Mouse (Mus musculus): ENCODE measurements at regions not wholly inside any gene's neighbourhood (a gene's known extent, or its start where the extent isn't known, plus 50 kb on each side); places are given as distances from the start of the nearest gene placed in this dataset.

DNA sequence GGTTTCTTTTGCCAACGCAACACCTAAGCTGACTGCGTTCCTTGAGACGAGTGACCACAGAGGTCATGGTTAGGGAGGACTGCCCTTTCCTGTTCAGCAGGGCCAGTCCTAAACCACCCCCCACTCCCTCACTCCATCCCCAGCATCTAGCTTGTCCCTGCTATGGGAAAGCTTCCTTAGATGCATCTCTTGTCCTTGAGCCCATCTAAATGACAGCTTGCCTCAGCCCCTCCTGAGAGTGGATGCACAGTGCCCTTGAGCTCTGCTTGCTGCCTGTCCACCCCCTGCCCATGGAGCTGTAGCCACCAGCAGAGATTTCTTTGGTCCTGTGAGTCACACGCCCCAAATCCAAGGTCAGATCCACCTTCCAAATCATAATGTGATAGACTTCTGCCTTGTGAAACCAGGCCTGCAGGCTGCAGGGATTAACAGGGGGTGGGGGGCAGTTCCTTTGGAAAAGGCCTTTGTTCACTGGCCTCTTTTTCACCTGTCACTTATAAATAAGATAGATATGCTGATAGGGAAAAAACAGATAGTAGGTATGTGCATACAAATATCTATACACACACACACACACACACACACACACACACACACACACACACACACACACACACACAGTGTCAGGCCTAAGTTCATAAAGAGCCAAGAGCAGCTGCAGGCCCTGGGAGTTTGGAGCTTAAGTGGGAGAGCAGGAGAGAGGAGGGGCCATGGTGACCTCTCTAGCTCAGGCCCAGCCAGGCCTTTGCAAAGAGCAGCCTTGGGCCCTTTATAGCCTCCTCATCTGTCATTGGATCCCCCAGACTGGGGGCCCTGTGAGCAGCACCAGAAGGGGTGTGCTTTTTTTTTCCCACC is 56.4 kb upstream of the Adra2c start:
- H3K27ac ChIP-seq (ENCODE audit: insufficient read depth, low read depth, low read length) = no peak overlapping the region
- H3K4me1 ChIP-seq (ENCODE audit: control insufficient read depth, insufficient read depth, low read length) = peaks cover under 1% of the 10 kb centered on the region
- 95% methylated on average over 4 of the region's 4 CpGs for WGBS
- TF ChIP-seq CTCF (IDR thresholded peaks at IDR 0.05; ENCODE audit: insufficient read depth, low read depth, low read length) (no peak), POLR2A (IDR thresholded peaks at IDR 0.05; ENCODE audit: insufficient read depth, low read depth, low read length) (no peak)
- no peak overlapping the region for H3K4me3 ChIP-seq (ENCODE audit: insufficient read depth, low read depth, low read length)

GRCm38 (mm10) chr5:35216271-35216670 is 61.8 kb upstream of the Adra2c start:
- TF ChIP-seq POLR2A (IDR thresholded peaks at IDR 0.05; ENCODE audit: insufficient read depth, low read depth, low read length) = no peak
- no peak overlapping the region for H3K4me3 ChIP-seq (ENCODE audit: insufficient read depth, low read depth, low read length)
- 0 out of 2 replicates have a peak overlapping the region, but pooled peaks have one; percentile 5 for H3K27ac ChIP-seq (ENCODE audit: insufficient read depth, low read depth, low read length)
- WGBS = 42% methylated on average over 2 of the region's 2 CpGs
- peaks cover 40% of the 10 kb centered on the region for H3K4me1 ChIP-seq (ENCODE audit: control insufficient read depth, insufficient read depth, low read length)

DNA sequence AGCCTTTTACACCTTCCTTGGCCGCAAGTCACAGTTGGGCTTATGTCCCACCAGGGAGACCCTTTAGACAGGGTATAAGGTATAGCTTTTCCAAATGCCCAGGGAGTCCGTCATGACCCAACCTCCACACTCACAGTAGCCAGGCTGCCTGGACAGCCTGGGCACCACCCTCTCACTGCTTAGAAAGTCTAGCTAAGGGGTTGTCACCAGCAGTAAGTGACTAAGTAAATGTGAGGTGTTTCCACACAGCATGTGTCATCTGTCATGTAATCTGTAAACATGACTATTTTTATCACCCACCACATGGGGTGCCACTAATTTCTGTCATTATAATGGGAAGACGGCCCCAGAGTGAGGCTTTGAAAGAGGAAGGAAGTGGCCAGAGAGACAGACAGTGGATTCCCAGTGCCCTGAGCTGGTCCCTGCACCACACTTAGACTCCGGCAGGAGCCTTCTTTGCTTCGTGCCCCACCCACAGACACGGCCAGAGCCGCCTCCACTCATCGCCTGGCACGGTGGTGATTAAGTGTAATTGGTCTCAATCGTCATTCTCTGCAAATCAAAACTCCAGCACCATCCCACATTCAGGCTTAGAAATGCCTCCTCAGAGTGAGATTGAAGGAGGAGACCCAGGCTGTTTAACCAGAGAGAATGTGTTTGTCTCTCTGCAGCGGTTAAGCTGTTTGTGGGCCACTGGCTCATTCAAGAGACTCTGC is 62.5 kb upstream of the Adra2c start:
- Histone ChIP-seq H3K4me1 (ENCODE audit: control insufficient read depth, insufficient read depth, low read length) (peaks cover 40% of the 10 kb centered on the region), H3K4me3 (ENCODE audit: insufficient read depth, low read depth, low read length) (no peak overlapping the region), H3K27ac (ENCODE audit: insufficient read depth, low read depth, low read length) (peak overlapping the region; percentile 35)
- TF ChIP-seq POLR2A (IDR thresholded peaks at IDR 0.05; ENCODE audit: insufficient read depth, low read depth, low read length) = no peak
- TF ChIP-seq CTCF (IDR thresholded peaks at IDR 0.05; ENCODE audit: insufficient read depth, low read depth, low read length) = peak; percentile 25; the same call in 1 of the 2 replicates
- 26% methylated on average over 11 of the region's 11 CpGs for WGBS

DNA sequence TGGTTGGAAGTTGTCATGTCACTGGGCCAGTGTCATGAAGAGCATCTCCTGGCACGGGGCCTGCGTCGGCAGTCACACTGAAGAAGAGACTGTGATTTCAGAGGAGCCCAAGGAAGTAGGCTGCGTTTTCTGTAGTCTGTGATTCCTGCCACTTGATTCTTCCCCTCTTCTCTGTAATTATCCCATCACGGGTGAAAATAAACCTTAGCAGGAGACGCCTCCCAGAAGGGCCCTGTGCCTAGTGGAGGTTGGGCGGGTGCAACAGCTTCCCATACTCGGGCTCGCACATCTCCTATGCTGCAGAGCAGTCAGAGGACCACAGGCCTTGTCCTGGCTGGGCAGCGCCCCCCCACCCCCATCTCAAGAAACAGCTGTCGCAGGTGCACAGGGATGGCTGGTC is 63.1 kb upstream of the Adra2c start:
- Histone ChIP-seq H3K4me1 (ENCODE audit: control insufficient read depth, insufficient read depth, low read length) (peaks cover 40% of the 10 kb centered on the region), H3K4me3 (ENCODE audit: insufficient read depth, low read depth, low read length) (no peak overlapping the region), H3K27ac (ENCODE audit: insufficient read depth, low read depth, low read length) (peak overlapping the region; percentile 35)
- TF ChIP-seq POLR2A (IDR thresholded peaks at IDR 0.05; ENCODE audit: insufficient read depth, low read depth, low read length) = no peak
- no peak for TF ChIP-seq CTCF (IDR thresholded peaks at IDR 0.05; ENCODE audit: insufficient read depth, low read depth, low read length)
- 41% methylated on average over 11 of the region's 11 CpGs for WGBS

DNA sequence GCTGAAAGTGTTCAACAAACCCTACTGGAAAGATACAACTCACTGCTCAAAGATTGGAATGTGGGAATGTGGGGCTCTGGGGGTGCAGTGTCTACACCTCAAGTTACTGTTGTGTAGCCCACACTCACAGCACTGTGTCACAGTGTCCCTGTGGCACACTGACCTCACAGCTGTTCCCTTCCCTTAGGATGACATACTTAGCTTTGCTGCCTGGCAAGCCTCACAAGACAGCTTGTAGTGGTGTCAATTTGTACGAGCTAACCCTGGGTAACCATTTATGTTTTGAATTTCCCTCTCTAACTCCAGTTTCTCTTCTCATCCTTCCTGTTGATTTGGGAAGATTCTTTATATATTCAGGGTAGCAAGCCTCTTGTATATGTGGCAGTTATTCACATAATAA is 68.8 kb upstream of the Adra2c start:
- Histone ChIP-seq H3K27ac (ENCODE audit: insufficient read depth, low read depth, low read length) (no peak overlapping the region), H3K4me3 (ENCODE audit: insufficient read depth, low read depth, low read length) (no peak overlapping the region), H3K4me1 (ENCODE audit: control insufficient read depth, insufficient read depth, low read length) (peaks cover 24% of the 10 kb centered on the region)
- TF ChIP-seq CTCF (IDR thresholded peaks at IDR 0.05; ENCODE audit: insufficient read depth, low read depth, low read length) (no peak), POLR2A (IDR thresholded peaks at IDR 0.05; ENCODE audit: insufficient read depth, low read depth, low read length) (no peak)
- 74% methylated on average over 1 of the region's 1 CpGs for WGBS

GRCm38 (mm10) chr5:35204049-35204448 is 74.1 kb upstream of the Adra2c start:
- no peak overlapping the region for H3K27ac ChIP-seq (ENCODE audit: insufficient read depth, low read depth, low read length)
- no peak overlapping the region for H3K4me3 ChIP-seq (ENCODE audit: insufficient read depth, low read depth, low read length)
- no peak for TF ChIP-seq CTCF (IDR thresholded peaks at IDR 0.05; ENCODE audit: insufficient read depth, low read depth, low read length)
- TF ChIP-seq POLR2A (IDR thresholded peaks at IDR 0.05; ENCODE audit: insufficient read depth, low read depth, low read length) = no peak
- peaks cover 4% of the 10 kb centered on the region for H3K4me1 ChIP-seq (ENCODE audit: control insufficient read depth, insufficient read depth, low read length)
- WGBS = 95% methylated on average over 6 of the region's 6 CpGs

GRCm38 (mm10) chr5:35198468-35198867 is 79.7 kb upstream of the Adra2c start:
- Histone ChIP-seq H3K4me1 (ENCODE audit: control insufficient read depth, insufficient read depth, low read length) (no peaks in the 10 kb centered on the region), H3K27ac (ENCODE audit: insufficient read depth, low read depth, low read length) (no peak overlapping the region), H3K4me3 (ENCODE audit: insufficient read depth, low read depth, low read length) (no peak overlapping the region)
- 66% methylated on average over 5 of the region's 5 CpGs for WGBS
- TF ChIP-seq POLR2A (IDR thresholded peaks at IDR 0.05; ENCODE audit: insufficient read depth, low read depth, low read length) (no peak), CTCF (IDR thresholded peaks at IDR 0.05; ENCODE audit: insufficient read depth, low read depth, low read length) (no peak)

- H3K4me1 ChIP-seq (ENCODE audit: control insufficient read depth, insufficient read depth, low read length) = peaks cover 16% of the 10 kb centered on the region
- no peak overlapping the region for H3K4me3 ChIP-seq (ENCODE audit: insufficient read depth, low read depth, low read length)
- 70% methylated on average over 12 of the region's 12 CpGs for WGBS
- no peak overlapping the region for H3K27ac ChIP-seq (ENCODE audit: insufficient read depth, low read depth, low read length)
- TF ChIP-seq CTCF (IDR thresholded peaks at IDR 0.05; ENCODE audit: insufficient read depth, low read depth, low read length) (no peak), POLR2A (IDR thresholded peaks at IDR 0.05; ENCODE audit: insufficient read depth, low read depth, low read length) (no peak)
Measured at GRCm38 (mm10) chr5:35189113-35189797, 83.7 kb upstream of the Lrpap1 start.

DNA sequence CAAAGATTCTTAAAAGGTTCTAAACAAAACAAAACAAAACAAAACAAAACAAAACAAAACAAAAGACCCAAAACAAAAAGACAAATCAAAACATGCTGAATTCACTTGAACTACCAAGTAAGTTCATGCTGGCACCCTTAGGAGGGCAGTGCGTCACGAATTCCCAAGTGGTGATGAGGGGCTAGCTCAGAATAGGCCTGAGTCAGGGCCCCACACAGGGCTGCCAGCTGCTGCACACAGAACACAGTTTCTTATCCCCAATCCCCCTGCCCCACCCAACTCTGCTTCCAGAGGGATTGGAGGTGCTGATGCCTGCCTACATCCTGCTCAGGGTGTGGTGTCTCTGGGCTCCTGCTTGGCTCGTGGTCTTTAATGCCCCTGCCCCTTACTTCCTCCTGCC is 80.3 kb upstream of the Lrpap1 start:
- H3K4me1 ChIP-seq (ENCODE audit: control insufficient read depth, insufficient read depth, low read length) = peaks cover 16% of the 10 kb centered on the region
- H3K4me3 ChIP-seq (ENCODE audit: insufficient read depth, low read depth, low read length) = no peak overlapping the region
- no peak for TF ChIP-seq CTCF (IDR thresholded peaks at IDR 0.05; ENCODE audit: insufficient read depth, low read depth, low read length)
- 79% methylated on average over 3 of the region's 3 CpGs for WGBS
- no peak overlapping the region for H3K27ac ChIP-seq (ENCODE audit: insufficient read depth, low read depth, low read length)

All from olfactory bulb, adult 2 months (tissue).